Mouse (Mus musculus): Measurements from ENCODE around the gene Kctd7. TPM values are rescaled to one million over a fixed set of nuclear protein-coding genes. Genes with fewer than 3 reads are reported as not detected.

Gene Kctd7
- polyA plus RNA-seq, 1 experiment = 5.2 TPM

GRCm38 (mm10) chr5:130184193-130184856 lies 39.7 kb downstream of the Kctd7 start:
- H3K4me3 ChIP-seq (ENCODE audit: extremely low read depth, insufficient read depth, insufficient read length) = no peak overlapping the region
- 90% methylated on average over 9 of the region's 9 CpGs for WGBS

GRCm38 (mm10) chr5:130185312-130185711 lies 40.7 kb downstream of the Kctd7 start:
- 91% methylated on average over 6 of the region's 6 CpGs for WGBS
- H3K27me3 ChIP-seq (ENCODE audit: control insufficient read depth, insufficient read depth, low read length) = no peaks in the 10 kb centered on the region
- TF ChIP-seq POLR2A (IDR thresholded peaks at IDR 0.05; ENCODE audit: low read depth, low read length) (no peak), CTCF (IDR thresholded peaks at IDR 0.05; ENCODE audit: extremely low read depth, insufficient read depth, insufficient read length, insufficient replicate concordance) (no peak)
- H3K4me3 ChIP-seq (ENCODE audit: extremely low read depth, insufficient read depth, insufficient read length) = no peak overlapping the region
- peaks cover 4% of the 10 kb centered on the region; the same call in 1 of the 2 replicates for H3K36me3 ChIP-seq (ENCODE audit: control insufficient read depth, insufficient read depth, low read length)
- H3K4me1 ChIP-seq (ENCODE audit: control insufficient read depth, insufficient read depth, insufficient read length) = peaks cover 6% of the 10 kb centered on the region; the same call in 1 of the 2 replicates
- no peak overlapping the region for H3K27ac ChIP-seq (ENCODE audit: insufficient read depth, low read length)
- no peak for DNase-seq (ENCODE audit: low read depth in 1 of 2, low spot score in 2 of 2)

More at GRCm38 (mm10) chr5:130184193-130184856, 39.7 kb downstream of the Kctd7 start:
- no peaks in the 10 kb centered on the region for H3K36me3 ChIP-seq (ENCODE audit: control insufficient read depth, insufficient read depth, low read length)
- H3K27ac ChIP-seq (ENCODE audit: insufficient read depth, low read length) = no peak overlapping the region
- DNase-seq (ENCODE audit: low read depth in 1 of 2, low spot score in 2 of 2) = no peak
- TF ChIP-seq POLR2A (IDR thresholded peaks at IDR 0.05; ENCODE audit: low read depth, low read length) (no peak), CTCF (IDR thresholded peaks at IDR 0.05; ENCODE audit: extremely low read depth, insufficient read depth, insufficient read length, insufficient replicate concordance) (no peak)
- peaks cover 9% of the 10 kb centered on the region; the same call in 1 of the 2 replicates for H3K4me1 ChIP-seq (ENCODE audit: control insufficient read depth, insufficient read depth, insufficient read length)
- H3K27me3 ChIP-seq (ENCODE audit: control insufficient read depth, insufficient read depth, low read length) = no peaks in the 10 kb centered on the region

GRCm38 (mm10) chr5:130187383-130187782 lies 42.7 kb downstream of the Kctd7 start:
- Histone ChIP-seq H3K4me1 (ENCODE audit: control insufficient read depth, insufficient read depth, insufficient read length) (peaks cover under 1% of the 10 kb centered on the region; the same call in 1 of the 2 replicates), H3K27ac (ENCODE audit: insufficient read depth, low read length) (no peak overlapping the region), H3K27me3 (ENCODE audit: control insufficient read depth, insufficient read depth, low read length) (no peaks in the 10 kb centered on the region), H3K36me3 (ENCODE audit: control insufficient read depth, insufficient read depth, low read length) (peaks cover 15% of the 10 kb centered on the region), H3K4me3 (ENCODE audit: extremely low read depth, insufficient read depth, insufficient read length) (no peak overlapping the region)
- TF ChIP-seq CTCF (IDR thresholded peaks at IDR 0.05; ENCODE audit: extremely low read depth, insufficient read depth, insufficient read length, insufficient replicate concordance) (no peak), POLR2A (IDR thresholded peaks at IDR 0.05; ENCODE audit: low read depth, low read length) (no peak)
- no peak for DNase-seq (ENCODE audit: low read depth in 1 of 2, low spot score in 2 of 2)
- whole genome bisulfite sequencing = 93% methylated on average over 7 of the region's 7 CpGs

GRCm38 (mm10) chr5:130190909-130191308 lies 46.2 kb downstream of the Kctd7 start:
- no peaks in the 10 kb centered on the region for H3K27me3 ChIP-seq (ENCODE audit: control insufficient read depth, insufficient read depth, low read length)
- H3K36me3 ChIP-seq (ENCODE audit: control insufficient read depth, insufficient read depth, low read length) = peaks cover 18% of the 10 kb centered on the region
- TF ChIP-seq CTCF (IDR thresholded peaks at IDR 0.05; ENCODE audit: extremely low read depth, insufficient read depth, insufficient read length, insufficient replicate concordance) (no peak), POLR2A (IDR thresholded peaks at IDR 0.05; ENCODE audit: low read depth, low read length) (no peak)
- WGBS = 93% methylated on average over 6 of the region's 6 CpGs
- H3K27ac ChIP-seq (ENCODE audit: insufficient read depth, low read length) = no peak overlapping the region
- no peak for DNase-seq (ENCODE audit: low read depth in 1 of 2, low spot score in 2 of 2)
- no peaks in the 10 kb centered on the region; the same call in 1 of the 2 replicates for H3K4me1 ChIP-seq (ENCODE audit: control insufficient read depth, insufficient read depth, insufficient read length)
- no peak overlapping the region for H3K4me3 ChIP-seq (ENCODE audit: extremely low read depth, insufficient read depth, insufficient read length)

GRCm38 (mm10) chr5:130191865-130192264 lies 47.2 kb downstream of the Kctd7 start:
- Histone ChIP-seq H3K27ac (ENCODE audit: insufficient read depth, low read length) (no peak overlapping the region), H3K4me3 (ENCODE audit: extremely low read depth, insufficient read depth, insufficient read length) (no peak overlapping the region), H3K4me1 (ENCODE audit: control insufficient read depth, insufficient read depth, insufficient read length) (no peaks in the 10 kb centered on the region; the same call in 1 of the 2 replicates), H3K27me3 (ENCODE audit: control insufficient read depth, insufficient read depth, low read length) (no peaks in the 10 kb centered on the region), H3K36me3 (ENCODE audit: control insufficient read depth, insufficient read depth, low read length) (peaks cover 18% of the 10 kb centered on the region)
- TF ChIP-seq POLR2A (IDR thresholded peaks at IDR 0.05; ENCODE audit: low read depth, low read length) = no peak
- TF ChIP-seq CTCF (IDR thresholded peaks at IDR 0.05; ENCODE audit: extremely low read depth, insufficient read depth, insufficient read length, insufficient replicate concordance) = no peak
- no peak for DNase-seq (ENCODE audit: low read depth in 1 of 2, low spot score in 2 of 2)
- WGBS = 95% methylated on average over 6 of the region's 6 CpGs

GRCm38 (mm10) chr5:130192356-130192944 lies 47.8 kb downstream of the Kctd7 start:
- H3K4me3 ChIP-seq (ENCODE audit: extremely low read depth, insufficient read depth, insufficient read length) = no peak overlapping the region
- TF ChIP-seq CTCF (IDR thresholded peaks at IDR 0.05; ENCODE audit: extremely low read depth, insufficient read depth, insufficient read length, insufficient replicate concordance) = no peak
- no peak for TF ChIP-seq POLR2A (IDR thresholded peaks at IDR 0.05; ENCODE audit: low read depth, low read length)
- no peaks in the 10 kb centered on the region; the same call in 1 of the 2 replicates for H3K4me1 ChIP-seq (ENCODE audit: control insufficient read depth, insufficient read depth, insufficient read length)
- DNase-seq (ENCODE audit: low read depth in 1 of 2, low spot score in 2 of 2) = no peak
- H3K36me3 ChIP-seq (ENCODE audit: control insufficient read depth, insufficient read depth, low read length) = peaks cover 20% of the 10 kb centered on the region
- 71% methylated on average over 2 of the region's 2 CpGs for WGBS
- H3K27ac ChIP-seq (ENCODE audit: insufficient read depth, low read length) = no peak overlapping the region
- no peaks in the 10 kb centered on the region for H3K27me3 ChIP-seq (ENCODE audit: control insufficient read depth, insufficient read depth, low read length)

GRCm38 (mm10) chr5:130193760-130194159 lies 49.1 kb downstream of the Kctd7 start:
- Histone ChIP-seq H3K4me3 (ENCODE audit: extremely low read depth, insufficient read depth, insufficient read length) (no peak overlapping the region), H3K27me3 (ENCODE audit: control insufficient read depth, insufficient read depth, low read length) (no peaks in the 10 kb centered on the region), H3K4me1 (ENCODE audit: control insufficient read depth, insufficient read depth, insufficient read length) (no peaks in the 10 kb centered on the region; the same call in 1 of the 2 replicates), H3K36me3 (ENCODE audit: control insufficient read depth, insufficient read depth, low read length) (peaks cover 30% of the 10 kb centered on the region), H3K27ac (ENCODE audit: insufficient read depth, low read length) (no peak overlapping the region; the same call in 1 of the 2 replicates)
- no peak for DNase-seq (ENCODE audit: low read depth in 1 of 2, low spot score in 2 of 2)
- TF ChIP-seq CTCF (IDR thresholded peaks at IDR 0.05; ENCODE audit: extremely low read depth, insufficient read depth, insufficient read length, insufficient replicate concordance) (no peak), POLR2A (IDR thresholded peaks at IDR 0.05; ENCODE audit: low read depth, low read length) (no peak)
- 65% methylated on average over 3 of the region's 3 CpGs for WGBS
